Mouse (Mus musculus): ENCODE measurements at regions not wholly inside any gene's neighbourhood (a gene's known extent, or its start where the extent isn't known, plus 50 kb on each side); places are given as distances from the start of the nearest gene placed in this dataset.

- no peak for TF ChIP-seq CTCF (IDR thresholded peaks at IDR 0.05; ENCODE audit: low read depth, low read length)
- TF ChIP-seq POLR2A (IDR thresholded peaks at IDR 0.05; ENCODE audit: extremely low read depth, insufficient read depth, low read length), result no peak
Measured at GRCm38 (mm10) chr8:89207891-89208290, 163.9 kb upstream of the Sall1 start.
